Mouse (Mus musculus): ENCODE results near the gene Katnal1. TPM values are rescaled to one million over a fixed set of nuclear protein-coding genes. Genes with fewer than 3 reads are reported as not detected.
A peak's percentile ranks its signal among the peaks of the same experiment; 100 is the strongest.

The Katnal1 gene
- polyA plus RNA-seq, 1 experiment from 2014 or later: 9.5 TPM

GRCm38 (mm10) chr5:148918049-148918448 is 11.1 kb downstream of the Katnal1 start:
- Histone ChIP-seq H3K4me3 (replicated peaks) (no peak overlapping the region), H3K27me3 (replicated peaks) (no peaks in the 10 kb centered on the region), H3K36me3 (peaks cover 11% of the 10 kb centered on the region; the same call in 1 of the 2 replicates), H3K4me1 (replicated peaks) (no peaks in the 10 kb centered on the region), H3K4me2 (replicated peaks) (no peak overlapping the region), H3K9me3 (no peaks in the 10 kb centered on the region), H3K27ac (no peak overlapping the region), H3K9ac (no peak overlapping the region)
- ATAC-seq: no peak
- 69% methylated on average over 5 of the region's 5 CpGs for WGBS

- no peaks in the 10 kb centered on the region for H3K9me3 ChIP-seq
- no peak for ATAC-seq
- H3K27ac ChIP-seq: no peak overlapping the region
Measured at GRCm38 (mm10) chr5:148916775-148917174, 12.3 kb downstream of the Katnal1 start.

GRCm38 (mm10) chr5:148912262-148912661 is 16.9 kb downstream of the Katnal1 start:
- no peak overlapping the region for H3K27ac ChIP-seq

More at GRCm38 (mm10) chr5:148916775-148917174, 12.3 kb downstream of the Katnal1 start:
- H3K4me2 ChIP-seq (replicated peaks): no peak overlapping the region
- H3K4me1 ChIP-seq (replicated peaks): no peaks in the 10 kb centered on the region
- H3K9ac ChIP-seq: no peak overlapping the region
- no peaks in the 10 kb centered on the region for H3K27me3 ChIP-seq (replicated peaks)
- 88% methylated on average over 6 of the region's 6 CpGs for WGBS
- H3K4me3 ChIP-seq (replicated peaks): no peak overlapping the region
- peaks cover 11% of the 10 kb centered on the region; the same call in 1 of the 2 replicates for H3K36me3 ChIP-seq

GRCm38 (mm10) chr5:148910066-148910465 is 19.1 kb downstream of the Katnal1 start:
- Histone ChIP-seq H3K4me3 (replicated peaks) (no peak overlapping the region), H3K9ac (no peak overlapping the region), H3K4me2 (replicated peaks) (no peak overlapping the region), H3K27ac (no peak overlapping the region), H3K27me3 (replicated peaks) (no peaks in the 10 kb centered on the region), H3K9me3 (no peaks in the 10 kb centered on the region), H3K4me1 (replicated peaks) (0 out of 2 replicates have a peak, but pooled peaks cover 2% of the 10 kb centered on the region), H3K36me3 (peaks cover 4% of the 10 kb centered on the region; the same call in 1 of the 2 replicates)
- WGBS: 93% methylated on average over 4 of the region's 4 CpGs
- ATAC-seq: no peak

More at GRCm38 (mm10) chr5:148912262-148912661, 16.9 kb downstream of the Katnal1 start:
- no peak overlapping the region for H3K4me2 ChIP-seq (replicated peaks)
- H3K9ac ChIP-seq: no peak overlapping the region
- WGBS: 51% methylated on average over 3 of the region's 3 CpGs
- peaks cover 11% of the 10 kb centered on the region for H3K36me3 ChIP-seq
- H3K27me3 ChIP-seq (replicated peaks): no peaks in the 10 kb centered on the region
- H3K4me1 ChIP-seq (replicated peaks): 0 out of 2 replicates have a peak, but pooled peaks cover 2% of the 10 kb centered on the region
- H3K9me3 ChIP-seq: no peaks in the 10 kb centered on the region
- no peak for ATAC-seq
- H3K4me3 ChIP-seq (replicated peaks): no peak overlapping the region

- Histone ChIP-seq H3K9me3 (no peaks in the 10 kb centered on the region), H3K4me1 (replicated peaks) (0 out of 2 replicates have a peak, but pooled peaks cover 2% of the 10 kb centered on the region), H3K9ac (no peak overlapping the region; the same call in 1 of the 2 replicates), H3K27ac (no peak overlapping the region), H3K4me2 (replicated peaks) (no peak overlapping the region), H3K36me3 (peaks cover 4% of the 10 kb centered on the region; the same call in 1 of the 2 replicates), H3K27me3 (replicated peaks) (no peaks in the 10 kb centered on the region), H3K4me3 (replicated peaks) (no peak overlapping the region)
- 47% methylated on average over 6 of the region's 6 CpGs for WGBS
- no peak for ATAC-seq
Measured at GRCm38 (mm10) chr5:148909402-148909801, 19.7 kb downstream of the Katnal1 start.

- peaks cover 4% of the 10 kb centered on the region; the same call in 1 of the 2 replicates for H3K36me3 ChIP-seq
- WGBS: 44% methylated on average over 7 of the region's 7 CpGs
- no peak overlapping the region for H3K4me3 ChIP-seq (replicated peaks)
- 0 out of 2 replicates have a peak, but pooled peaks cover 2% of the 10 kb centered on the region for H3K4me1 ChIP-seq (replicated peaks)
- no peak overlapping the region for H3K9ac ChIP-seq
- no peak for ATAC-seq
- H3K4me2 ChIP-seq (replicated peaks): no peak overlapping the region
- no peaks in the 10 kb centered on the region for H3K27me3 ChIP-seq (replicated peaks)
- H3K27ac ChIP-seq: no peak overlapping the region
- H3K9me3 ChIP-seq: no peaks in the 10 kb centered on the region
Measured at GRCm38 (mm10) chr5:148909057-148909395, 20.1 kb downstream of the Katnal1 start.

GRCm38 (mm10) chr5:148908191-148909056 is 20.7 kb downstream of the Katnal1 start:
- Histone ChIP-seq H3K9ac (no peak overlapping the region), H3K9me3 (no peaks in the 10 kb centered on the region)
- 80% methylated on average over 17 of the region's 17 CpGs for WGBS

GRCm38 (mm10) chr5:148906305-148906704 is 22.8 kb downstream of the Katnal1 start:
- Histone ChIP-seq H3K36me3 (no peaks in the 10 kb centered on the region; the same call in 1 of the 2 replicates), H3K4me3 (replicated peaks) (no peak overlapping the region), H3K4me2 (replicated peaks) (no peak overlapping the region), H3K4me1 (replicated peaks) (0 out of 2 replicates have a peak, but pooled peaks cover 2% of the 10 kb centered on the region), H3K27ac (no peak overlapping the region), H3K9ac (no peak overlapping the region), H3K27me3 (replicated peaks) (no peaks in the 10 kb centered on the region), H3K9me3 (no peaks in the 10 kb centered on the region)
- 86% methylated on average over 4 of the region's 4 CpGs for WGBS
- no peak for ATAC-seq

More at GRCm38 (mm10) chr5:148908191-148909056, 20.7 kb downstream of the Katnal1 start:
- Histone ChIP-seq H3K4me2 (replicated peaks) (no peak overlapping the region), H3K4me1 (replicated peaks) (0 out of 2 replicates have a peak, but pooled peaks cover 2% of the 10 kb centered on the region), H3K27ac (no peak overlapping the region), H3K36me3 (peaks cover under 1% of the 10 kb centered on the region; the same call in 1 of the 2 replicates), H3K4me3 (replicated peaks) (no peak overlapping the region), H3K27me3 (replicated peaks) (no peaks in the 10 kb centered on the region)
- ATAC-seq: no peak

- Histone ChIP-seq H3K36me3 (no peaks in the 10 kb centered on the region; the same call in 1 of the 2 replicates), H3K9me3 (no peaks in the 10 kb centered on the region), H3K27me3 (replicated peaks) (no peaks in the 10 kb centered on the region), H3K4me2 (replicated peaks) (no peak overlapping the region), H3K27ac (no peak overlapping the region), H3K4me3 (replicated peaks) (no peak overlapping the region), H3K9ac (no peak overlapping the region), H3K4me1 (replicated peaks) (0 out of 2 replicates have a peak, but pooled peaks cover 2% of the 10 kb centered on the region)
- 59% methylated on average over 6 of the region's 6 CpGs for WGBS
- peak; percentile 53; the same call in 1 of the 2 replicates for ATAC-seq
Measured at GRCm38 (mm10) chr5:148904846-148905245, 24.3 kb downstream of the Katnal1 start.

GRCm38 (mm10) chr5:148899361-148899760 is 29.8 kb downstream of the Katnal1 start:
- H3K4me3 ChIP-seq (replicated peaks): no peak overlapping the region
- no peak for ATAC-seq
- 91% methylated on average over 7 of the region's 7 CpGs for WGBS

GRCm38 (mm10) chr5:148897941-148898417 is 31.1 kb downstream of the Katnal1 start:
- WGBS: 69% methylated on average over 12 of the region's 12 CpGs

More at GRCm38 (mm10) chr5:148899361-148899760, 29.8 kb downstream of the Katnal1 start:
- Histone ChIP-seq H3K9me3 (no peaks in the 10 kb centered on the region), H3K27me3 (replicated peaks) (no peaks in the 10 kb centered on the region), H3K9ac (no peak overlapping the region), H3K36me3 (no peaks in the 10 kb centered on the region), H3K27ac (no peak overlapping the region), H3K4me1 (replicated peaks) (0 out of 2 replicates have a peak, but pooled peaks cover 4% of the 10 kb centered on the region), H3K4me2 (replicated peaks) (no peak overlapping the region)

More at GRCm38 (mm10) chr5:148897941-148898417, 31.1 kb downstream of the Katnal1 start:
- Histone ChIP-seq H3K27ac (no peak overlapping the region), H3K9ac (no peak overlapping the region), H3K36me3 (0 out of 2 replicates have a peak, but pooled peaks cover 5% of the 10 kb centered on the region), H3K4me1 (replicated peaks) (0 out of 2 replicates have a peak, but pooled peaks cover 4% of the 10 kb centered on the region), H3K4me2 (replicated peaks) (no peak overlapping the region), H3K9me3 (no peaks in the 10 kb centered on the region), H3K4me3 (replicated peaks) (no peak overlapping the region), H3K27me3 (replicated peaks) (no peaks in the 10 kb centered on the region)
- ATAC-seq: 0 out of 2 replicates have a peak, but pooled peaks have one; percentile 28
